Mouse (Mus musculus) embryonic facial prominence, embryonic 11.5 days (tissue): ENCODE data around the gene Tango6. TPM values are rescaled to one million over a fixed set of nuclear protein-coding genes. Genes with fewer than 3 reads are reported as not detected.
A peak's percentile ranks its signal among the peaks of the same experiment; 100 is the strongest.

ENCODE experiments used
- ATAC-seq: fragments of 200-750 bp; cut with Nextera tagmentation; replicated peaks from 2 replicates; pipeline ENCODE4 v1.8.0; 2017; ENCODE audit warnings: low read depth; ENCODE audit not compliant: insufficient number of reproducible peaks, low FRiP score, low TSS enrichment
- DNase-seq: peaks from one replicate; pipeline ENCODE4 v3.0.0-alpha.2; 2015; ENCODE audit warnings: low spot score
- H3K27ac ChIP-seq: fragments of 300-500 bp; sonication (generic); replicated peaks from 2 replicates; pipeline ENCODE4 v1.5.1; 2014; ENCODE audit warnings: mild to moderate bottlenecking, low read depth, low read length, control low read depth
- H3K27me3 ChIP-seq: fragments of 300-500 bp; sonication (generic); 2 replicates; pipeline ENCODE4 v1.6.1; 2014; ENCODE audit warnings: mild to moderate bottlenecking, low read length, moderate library complexity, mixed read lengths; ENCODE audit not compliant: control insufficient read depth, insufficient read depth
- H3K36me3 ChIP-seq: fragments of 300-500 bp; sonication (generic); replicated peaks from 2 replicates; pipeline ENCODE4 v1.6.1; 2014; ENCODE audit warnings: low read depth, mild to moderate bottlenecking, low read length, moderate library complexity, mixed read lengths; ENCODE audit not compliant: control insufficient read depth, insufficient read depth
- H3K4me1 ChIP-seq: fragments of 300-500 bp; sonication (generic); 2 replicates; pipeline ENCODE4 v1.6.1; 2014; ENCODE audit warnings: low read length, mixed read lengths; ENCODE audit not compliant: control insufficient read depth, insufficient read depth
- H3K4me2 ChIP-seq: fragments of 300-500 bp; sonication (generic); 2 replicates; pipeline ENCODE4 v1.6.1; 2014; ENCODE audit warnings: low read depth, mild to moderate bottlenecking, control low read depth, low read length, moderate library complexity
- H3K4me3 ChIP-seq: fragments of 300-500 bp; sonication (generic); 2 replicates; pipeline ENCODE4 v1.5.1; 2014; ENCODE audit warnings: low read depth, low read length, control low read depth
- H3K9ac ChIP-seq: fragments of 300-500 bp; sonication (generic); replicated peaks from 2 replicates; pipeline ENCODE4 v1.6.1; 2014; ENCODE audit warnings: mild to moderate bottlenecking, control low read depth, low read length
- H3K9me3 ChIP-seq: fragments of 300-500 bp; sonication (generic); replicated peaks from 2 replicates; pipeline ENCODE4 v1.6.1; 2016; ENCODE audit warnings: mild to moderate bottlenecking, low read length, inconsistent platforms, mixed read lengths; ENCODE audit not compliant: control insufficient read depth
- WGBS: fragments of 180-500 bp; shearing (Covaris S2); extraction: QIAGEN DNeasy Blood & Tissue Kit; methylation state at CpG from one replicate; pipeline ENCODE4 v1.1.7; 2014; 5-methylcytosine and 5-hydroxymethylcytosine counted together
- polyA plus RNA-seq: library from polyadenylated mRNA; unstranded; fragments of >200 nt; fragmentation: Nextera tagmentation; extraction: Ambion mirVana; gene quantifications from 2 replicates; pipeline ENCODE4 v1.2.1, GENCODE M21; 2014

The Tango6 gene
- polyA plus RNA-seq, 1 experiment from 2014 or later = 6.9 TPM

DNA sequence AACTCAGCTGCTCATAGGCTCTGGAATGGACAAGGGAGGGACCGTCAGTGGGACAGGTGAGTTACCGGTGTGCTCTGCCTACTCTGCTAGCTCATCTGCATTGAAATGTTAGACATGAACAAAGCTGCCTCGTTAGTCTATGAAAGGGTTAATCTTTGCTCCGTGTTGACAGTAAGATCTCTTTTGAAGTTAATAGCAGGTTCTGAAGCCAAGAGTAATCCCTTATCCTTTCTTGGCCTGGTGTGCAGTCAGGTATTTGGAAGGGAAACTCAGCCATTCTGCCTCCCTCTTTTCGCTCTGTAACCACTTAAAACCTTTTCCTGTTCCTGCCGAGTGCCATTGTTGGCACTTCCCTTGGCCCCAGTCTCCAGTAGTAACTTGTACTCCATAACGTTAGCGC is 38.1 kb downstream of the Tango6 start:
- no peak overlapping the region for H3K4me3 ChIP-seq
- H3K27ac ChIP-seq = 0 out of 2 replicates have a peak overlapping the region, but pooled peaks have one; percentile 47
- no peak for ATAC-seq
- no peak overlapping the region for H3K4me2 ChIP-seq
- no peaks in the 10 kb centered on the region for H3K27me3 ChIP-seq
- 65% methylated on average over 8 of the region's 8 CpGs for WGBS
- DNase-seq = no peak
- no peak overlapping the region for H3K9ac ChIP-seq
- H3K4me1 ChIP-seq = no peaks in the 10 kb centered on the region
- H3K9me3 ChIP-seq = no peaks in the 10 kb centered on the region
- H3K36me3 ChIP-seq = no peaks in the 10 kb centered on the region

DNA sequence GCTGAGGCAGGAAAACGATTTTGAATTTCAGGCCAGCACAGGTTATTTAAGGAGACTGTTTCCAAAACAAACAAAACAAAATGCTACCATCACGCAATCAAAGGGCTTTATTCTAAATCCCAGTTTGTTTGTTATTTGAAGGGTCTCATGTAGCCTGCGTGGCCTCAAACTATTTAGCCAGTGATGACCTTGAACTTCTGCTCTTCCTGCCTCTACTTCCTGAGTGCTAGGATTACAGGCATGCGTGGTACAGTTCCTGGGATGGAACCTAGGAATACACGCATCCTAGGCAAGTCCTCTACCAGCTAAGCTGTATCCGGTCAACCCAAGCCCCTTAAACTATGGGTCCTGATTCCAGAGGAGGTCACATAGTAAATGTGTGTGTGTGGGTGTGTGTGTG is 39.6 kb downstream of the Tango6 start:
- H3K9ac ChIP-seq = no peak overlapping the region
- no peaks in the 10 kb centered on the region for H3K36me3 ChIP-seq
- no peak overlapping the region for H3K4me2 ChIP-seq
- H3K9me3 ChIP-seq = no peaks in the 10 kb centered on the region
- no peak overlapping the region for H3K4me3 ChIP-seq
- no peaks in the 10 kb centered on the region for H3K4me1 ChIP-seq
- 56% methylated on average over 6 of the region's 6 CpGs for WGBS
- DNase-seq = no peak
- H3K27me3 ChIP-seq = no peaks in the 10 kb centered on the region
- ATAC-seq = no peak
- H3K27ac ChIP-seq = no peak overlapping the region

DNA sequence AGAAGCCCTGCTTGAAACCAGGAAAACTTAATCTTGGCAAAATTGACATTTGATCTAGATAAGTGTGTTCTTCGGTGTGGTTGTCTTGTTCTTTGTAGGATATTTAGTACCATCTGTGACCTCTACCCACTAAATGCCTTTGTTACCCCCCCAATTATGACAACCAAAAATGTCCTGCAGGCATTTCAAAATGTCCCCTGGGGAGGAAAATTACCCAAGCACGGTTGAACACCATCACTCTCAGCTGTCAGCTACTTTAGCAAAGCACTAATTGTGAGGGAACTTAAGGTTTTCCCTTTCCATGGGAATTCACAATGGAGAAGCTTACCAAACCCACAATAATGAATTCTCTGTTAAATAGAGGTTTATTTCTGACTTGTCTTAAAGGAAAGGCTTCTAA is 41.1 kb downstream of the Tango6 start:
- Histone ChIP-seq H3K9me3 (no peaks in the 10 kb centered on the region), H3K4me2 (no peak overlapping the region), H3K27ac (no peak overlapping the region), H3K27me3 (no peaks in the 10 kb centered on the region), H3K9ac (no peak overlapping the region), H3K4me1 (no peaks in the 10 kb centered on the region), H3K36me3 (no peaks in the 10 kb centered on the region), H3K4me3 (no peak overlapping the region)
- DNase-seq (no peak), ATAC-seq (no peak)
- WGBS = 14% methylated on average over 2 of the region's 2 CpGs

DNA sequence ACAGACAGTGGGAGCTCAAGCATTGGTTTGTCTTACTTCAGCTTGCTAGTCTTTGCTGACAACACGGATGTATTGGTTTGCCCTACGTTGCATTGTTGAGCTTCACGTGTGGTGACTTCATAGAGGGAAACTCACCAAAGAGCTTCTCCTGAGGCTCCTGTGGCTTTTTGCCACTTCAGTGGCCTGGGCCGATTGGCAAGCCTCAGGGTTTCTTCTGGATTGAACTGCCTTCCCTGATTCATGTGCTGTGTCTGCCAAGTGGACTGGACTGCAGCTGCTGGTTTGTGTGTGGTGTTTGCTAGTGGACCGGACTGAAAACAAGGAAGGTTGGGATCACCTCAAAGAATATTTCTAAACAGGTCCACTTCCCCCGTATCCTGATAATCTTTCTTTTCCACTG is 43.7 kb downstream of the Tango6 start:
- Histone ChIP-seq H3K27me3 (no peaks in the 10 kb centered on the region), H3K9ac (no peak overlapping the region), H3K4me1 (no peaks in the 10 kb centered on the region), H3K27ac (no peak overlapping the region), H3K9me3 (no peaks in the 10 kb centered on the region), H3K4me3 (no peak overlapping the region), H3K36me3 (no peaks in the 10 kb centered on the region), H3K4me2 (no peak overlapping the region)
- DNase-seq = no peak
- ATAC-seq = no peak
- WGBS = 86% methylated on average over 6 of the region's 6 CpGs

DNA sequence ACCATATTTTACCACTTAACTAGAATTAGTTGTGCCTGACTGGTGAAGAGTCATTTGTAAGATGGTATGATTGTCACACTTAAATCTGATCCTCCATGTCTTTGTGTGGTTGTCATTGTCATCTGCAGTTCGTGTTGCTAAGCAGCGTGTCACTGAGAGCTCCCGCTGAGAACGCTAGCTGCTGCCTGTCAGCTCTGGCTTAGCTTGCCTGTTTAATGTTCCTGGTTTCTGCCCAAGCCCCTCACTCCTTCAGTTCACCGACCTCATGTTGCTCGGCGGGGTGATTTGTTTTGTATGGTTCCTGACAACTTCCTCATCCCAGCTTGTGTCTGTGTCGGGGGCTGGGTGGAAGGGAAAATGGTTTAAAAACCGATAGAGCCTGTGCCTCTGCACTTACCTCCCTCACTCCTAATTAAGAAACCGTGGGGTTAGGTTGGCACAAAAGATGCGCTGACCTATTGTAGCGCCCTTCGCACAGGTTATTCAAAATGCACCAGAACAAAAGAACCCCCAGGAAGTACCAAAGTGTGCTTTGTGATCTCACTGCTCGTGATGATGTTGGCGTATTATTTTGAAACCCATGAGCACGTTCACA is 44.5 kb downstream of the Tango6 start:
- no peaks in the 10 kb centered on the region for H3K9me3 ChIP-seq
- H3K27me3 ChIP-seq = no peaks in the 10 kb centered on the region
- no peak overlapping the region for H3K9ac ChIP-seq
- no peak for ATAC-seq
- H3K4me3 ChIP-seq = no peak overlapping the region
- DNase-seq = peak; percentile 54
- H3K36me3 ChIP-seq = no peaks in the 10 kb centered on the region
- 41% methylated on average over 16 of the region's 16 CpGs for whole genome bisulfite sequencing
- no peak overlapping the region for H3K4me2 ChIP-seq
- H3K27ac ChIP-seq = no peak overlapping the region
- H3K4me1 ChIP-seq = no peaks in the 10 kb centered on the region

DNA sequence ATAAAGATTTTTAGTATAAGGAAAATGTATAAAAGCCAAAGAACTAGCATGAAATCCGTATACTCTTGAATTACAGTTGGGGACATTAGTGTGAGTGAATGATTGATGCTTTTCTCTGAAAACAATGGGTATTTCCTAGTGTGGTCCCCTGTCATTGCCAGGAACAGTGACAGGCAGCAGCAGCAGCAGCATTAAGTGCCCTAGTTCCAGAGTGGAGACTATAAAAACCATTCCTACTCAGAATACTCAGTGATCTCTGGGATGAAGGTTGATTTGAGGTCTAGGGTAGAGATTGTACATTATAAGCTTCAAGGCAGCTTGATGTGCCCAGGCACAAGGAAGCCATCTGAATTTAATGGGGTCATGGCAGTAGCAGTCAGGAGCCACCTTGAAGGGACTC is 45.0 kb downstream of the Tango6 start:
- DNase-seq (no peak), ATAC-seq (no peak)
- Histone ChIP-seq H3K9ac (no peak overlapping the region), H3K4me1 (no peaks in the 10 kb centered on the region), H3K27ac (no peak overlapping the region), H3K4me2 (no peak overlapping the region), H3K27me3 (no peaks in the 10 kb centered on the region), H3K36me3 (no peaks in the 10 kb centered on the region), H3K9me3 (no peaks in the 10 kb centered on the region), H3K4me3 (no peak overlapping the region)
- WGBS = 55% methylated on average over 1 of the region's 1 CpGs

DNA sequence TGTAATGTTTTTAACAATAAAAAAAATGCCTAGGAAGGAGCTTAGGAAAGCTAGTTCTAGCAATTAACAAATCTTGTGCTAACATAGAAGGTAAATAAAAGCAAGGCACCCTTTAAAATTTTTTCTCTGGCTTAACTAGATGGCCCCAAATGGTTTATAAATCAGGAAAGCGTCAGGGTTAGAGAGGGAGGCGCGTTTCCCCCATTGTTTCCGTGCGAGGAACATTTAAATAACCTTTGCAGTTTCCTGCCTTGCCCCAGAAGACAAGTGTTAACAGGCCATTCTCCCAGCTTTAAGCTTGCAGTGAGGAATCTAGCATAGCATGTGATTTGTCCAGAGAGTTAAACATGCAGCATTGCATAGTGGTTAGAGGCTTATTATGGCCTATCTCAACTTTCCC is 50.1 kb downstream of the Tango6 start:
- no peak for ATAC-seq
- H3K9ac ChIP-seq = no peak overlapping the region

DNA sequence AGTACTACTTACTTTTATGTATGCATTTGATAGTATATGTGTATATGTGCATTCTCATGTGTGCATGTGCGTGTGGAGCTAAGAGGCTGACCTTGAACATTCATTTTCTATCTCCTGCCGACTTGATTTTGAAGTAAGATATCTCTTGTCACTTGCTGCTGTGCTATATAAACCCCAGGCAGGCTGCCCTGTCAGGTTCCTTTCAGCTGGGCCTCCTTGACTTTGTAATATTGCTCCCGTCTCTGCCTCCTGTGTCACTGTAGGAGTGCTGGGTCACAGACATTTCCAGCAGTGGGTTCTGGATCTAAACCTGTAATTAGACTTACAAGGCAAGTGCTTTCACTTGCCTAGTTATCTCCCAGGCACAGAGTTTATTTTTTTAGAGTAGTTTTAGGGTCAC is 50.8 kb downstream of the Tango6 start:
- ATAC-seq = no peak
- H3K9ac ChIP-seq = no peak overlapping the region

More for the DNA sequence above, 50.1 kb downstream of the Tango6 start:
- no peak for DNase-seq
- Histone ChIP-seq H3K4me2 (no peak overlapping the region), H3K9me3 (no peaks in the 10 kb centered on the region), H3K27ac (no peak overlapping the region), H3K4me3 (no peak overlapping the region), H3K4me1 (peaks cover 2% of the 10 kb centered on the region; the same call in 1 of the 2 replicates), H3K36me3 (no peaks in the 10 kb centered on the region), H3K27me3 (no peaks in the 10 kb centered on the region)
- WGBS = 45% methylated on average over 5 of the region's 5 CpGs

More for the DNA sequence above, 50.8 kb downstream of the Tango6 start:
- Histone ChIP-seq H3K36me3 (no peaks in the 10 kb centered on the region), H3K4me2 (no peak overlapping the region), H3K4me1 (peaks cover 2% of the 10 kb centered on the region; the same call in 1 of the 2 replicates), H3K27ac (0 out of 2 replicates have a peak overlapping the region, but pooled peaks have one; percentile 20), H3K9me3 (no peaks in the 10 kb centered on the region), H3K4me3 (no peak overlapping the region), H3K27me3 (no peaks in the 10 kb centered on the region)
- WGBS = 58% methylated on average over 3 of the region's 3 CpGs
- DNase-seq = no peak
